Mouse (Mus musculus) G1E (cell line): ENCODE measurements around the gene Zfp454. TPM values are rescaled to one million over a fixed set of nuclear protein-coding genes. Genes with fewer than 3 reads are reported as not detected.

ENCODE experiments used
- ATAC-seq: 2 replicates; pipeline ENCODE4 v1.8.0; 2016; ENCODE audit warnings: mild to moderate bottlenecking; ENCODE audit not compliant: insufficient number of reproducible peaks, poor library complexity, low FRiP score, severe bottlenecking; ENCODE audit errors: extremely low read depth
- DNase-seq: peaks from one replicate; pipeline ENCODE4 v3.0.0; 2012; ENCODE audit warnings: low spot score
- H3K27me3 ChIP-seq: 2 replicates; pipeline ENCODE4 v1.6.1; 2012; ENCODE audit warnings: mild to moderate bottlenecking, low read length, inconsistent platforms; ENCODE audit not compliant: insufficient read depth
- H3K36me3 ChIP-seq: replicated peaks from 2 replicates; pipeline ENCODE3; 2012; ENCODE audit warnings: mild to moderate bottlenecking, inconsistent platforms
- H3K4me1 ChIP-seq: 2 replicates; pipeline ENCODE4 v1.6.1; 2012; ENCODE audit warnings: low read depth, low read length, inconsistent platforms, mixed read lengths; ENCODE audit not compliant: insufficient read depth
- H3K4me3 ChIP-seq: 2 replicates; pipeline ENCODE4 v1.5.1; 2012; ENCODE audit warnings: low read depth, mild to moderate bottlenecking, inconsistent platforms, low read length, moderate library complexity, mixed read lengths
- H3K9me3 ChIP-seq: replicated peaks from 2 replicates; pipeline ENCODE4 v1.6.1; 2012; ENCODE audit warnings: inconsistent platforms
- CTCF ChIP-seq: IDR thresholded peaks from 2 replicates; pipeline ENCODE4 v1.5.1; 2012; ENCODE audit warnings: low read depth, low read length, inconsistent platforms, mixed read lengths
- GATA1 ChIP-seq: IDR thresholded peaks from 2 replicates; pipeline ENCODE4 v1.6.1; 2012; ENCODE audit warnings: borderline replicate concordance, low read length, inconsistent platforms, mixed read lengths
- GATA2 ChIP-seq: IDR thresholded peaks from 2 replicates; pipeline ENCODE4 v1.6.1; 2012; ENCODE audit warnings: low read depth, low read length, inconsistent platforms, borderline replicate concordance
- POLR2AphosphoS5 ChIP-seq: IDR thresholded peaks from 2 replicates; pipeline ENCODE4 v1.6.1; 2012; ENCODE audit warnings: low read depth, low read length, inconsistent platforms; ENCODE audit not compliant: insufficient replicate concordance
- TAL1 ChIP-seq: conservative IDR thresholded peaks from 2 replicates; pipeline ENCODE4 v1.6.1; 2012; ENCODE audit warnings: low read depth, low read length, inconsistent platforms, mixed read lengths
- polyA plus RNA-seq: library from polyadenylated mRNA; stranded (reverse); fragments of >175 nt; gene quantifications from 2 replicates; pipeline ENCODE4 v1.2.3, GENCODE M21; 2012
- total RNA-seq, 2 experiments: library from RNA; stranded (forward) in 1 of 2; stranded (reverse) in 1 of 2; fragments of 200-1000 nt in 1 of 2; fragments of >200 nt in 1 of 2; fragmentation: Nextera tagmentation in 1 of 2; gene quantifications; 2 replicates each; pipeline ENCODE4 v1.2.3; 2014 to 2017

The Zfp454 gene
- total RNA-seq (2014; fragmentation: Nextera tagmentation) (not detected in 2 replicates), total RNA-seq (2017) (0.11 TPM in 1 of 2 replicates, not detected in the other), polyA plus RNA-seq (not detected in 2 replicates)

- H3K4me3 ChIP-seq, result no peak within 1 kb of the TSS
- DNase-seq (no peak), ATAC-seq (no peak)
- H3K27me3 ChIP-seq, result no peaks in the 10 kb centered on the region; the same call in 1 of the 2 replicates
- TF ChIP-seq TAL1 (no peak), GATA1 (no peak), POLR2AphosphoS5 (no peak), GATA2 (no peak), CTCF (no peak)
- peaks cover 58% of the 10 kb centered on the region for H3K9me3 ChIP-seq
- H3K4me1 ChIP-seq, result no peaks in the 10 kb centered on the region
- no peaks in the 10 kb centered on the region for H3K36me3 ChIP-seq
Observed at GRCm38 (mm10) chr11:50887390-50888128, at the start of gene Zfp454. Zfp454 (minus strand) TSS chr11:50887651.

GRCm38 (mm10) chr11:50932040-50932439, 44.6 kb upstream of the Zfp454 start:
- Histone ChIP-seq H3K4me3 (no peak overlapping the region), H3K4me1 (no peaks in the 10 kb centered on the region), H3K36me3 (no peaks in the 10 kb centered on the region), H3K27me3 (no peaks in the 10 kb centered on the region), H3K9me3 (peaks cover 48% of the 10 kb centered on the region)
- TF ChIP-seq TAL1 (no peak), POLR2AphosphoS5 (no peak), GATA1 (no peak), GATA2 (no peak), CTCF (no peak)
- ATAC-seq (no peak), DNase-seq (no peak)

GRCm38 (mm10) chr11:50931451-50931866, 44.0 kb upstream of the Zfp454 start, which contains the start of gene Zfp354b:
Zfp354b (minus strand) TSS chr11:50931633.
- H3K27me3 ChIP-seq, result no peaks in the 10 kb centered on the region

GRCm38 (mm10) chr11:50931021-50931420, 43.6 kb upstream of the Zfp454 start:
- Histone ChIP-seq H3K9me3 (peaks cover 49% of the 10 kb centered on the region), H3K36me3 (no peaks in the 10 kb centered on the region), H3K4me3 (no peak overlapping the region), H3K27me3 (no peaks in the 10 kb centered on the region), H3K4me1 (no peaks in the 10 kb centered on the region)
- no peak for DNase-seq
- no peak for TF ChIP-seq GATA2
- TF ChIP-seq POLR2AphosphoS5, result no peak
- no peak for TF ChIP-seq CTCF
- no peak for ATAC-seq

More at GRCm38 (mm10) chr11:50931451-50931866, 44.0 kb upstream of the Zfp454 start, which contains the start of gene Zfp354b:
- Histone ChIP-seq H3K9me3 (peaks cover 46% of the 10 kb centered on the region), H3K36me3 (no peaks in the 10 kb centered on the region), H3K4me1 (no peaks in the 10 kb centered on the region), H3K4me3 (no peak within 1 kb of the TSS)
- DNase-seq (no peak), ATAC-seq (no peak)
- TF ChIP-seq CTCF (no peak), POLR2AphosphoS5 (no peak), GATA2 (no peak), GATA1 (no peak), TAL1 (no peak)

- Histone ChIP-seq H3K27me3 (no peaks in the 10 kb centered on the region), H3K9me3 (peaks cover 52% of the 10 kb centered on the region), H3K36me3 (no peaks in the 10 kb centered on the region), H3K4me1 (no peaks in the 10 kb centered on the region), H3K4me3 (no peak overlapping the region)
- ATAC-seq, result no peak
- TF ChIP-seq GATA1 (no peak), POLR2AphosphoS5 (no peak), CTCF (no peak), TAL1 (no peak), GATA2 (no peak)
- DNase-seq, result no peak
Observed at GRCm38 (mm10) chr11:50930469-50931014, 43.1 kb upstream of the Zfp454 start.

GRCm38 (mm10) chr11:50915671-50916320, 28.3 kb upstream of the Zfp454 start, which contains the start of gene Zfp2:
Zfp2 (minus strand) TSS chr11:50916165.
- peaks cover 41% of the 10 kb centered on the region for H3K9me3 ChIP-seq
- H3K36me3 ChIP-seq, result no peaks in the 10 kb centered on the region
- H3K4me1 ChIP-seq, result no peaks in the 10 kb centered on the region
- ATAC-seq (no peak), DNase-seq (no peak)
- no peaks in the 10 kb centered on the region for H3K27me3 ChIP-seq
- no peak for TF ChIP-seq CTCF
- no peak for TF ChIP-seq TAL1
- TF ChIP-seq GATA2, result no peak
- no peak for TF ChIP-seq POLR2AphosphoS5
- no peak for TF ChIP-seq GATA1
- no peak within 1 kb of the TSS for H3K4me3 ChIP-seq
